Mouse (Mus musculus): ENCODE data around the gene Rnps1. TPM values are rescaled to one million over a fixed set of nuclear protein-coding genes. Genes with fewer than 3 reads are reported as not detected.

The Rnps1 gene
- 81.8 TPM for polyA plus RNA-seq (2014; fragmentation: Illumina TruSeq; extraction: RNeasy Lipid Tissue Mini Kit (QIAGEN cat#74804))

GRCm38 (mm10) chr17:24414230-24414976, at the start of gene Rnps1:
Gene Rnps1, plus strand, starts transcription at chr17:24414565.

GRCm38 (mm10) chr17:24426471-24427169, 12.3 kb downstream of the Rnps1 start, which contains the start of gene Eci1:
Gene Eci1, plus strand, starts transcription at chr17:24426641.

GRCm38 (mm10) chr17:24442632-24443155, 28.3 kb downstream of the Rnps1 start, which contains the start of gene Dnase1l2:
Gene Dnase1l2, minus strand, starts transcription at chr17:24443105.

GRCm38 (mm10) chr17:24469910-24470602, 55.7 kb downstream of the Rnps1 start, which contains the start of the genes E4f1 and Pgp:
Gene E4f1, minus strand, starts transcription at chr17:24470313.
Gene Pgp, plus strand, starts transcription at chr17:24470392.

GRCm38 (mm10) chr17:24473612-24474275, 59.4 kb downstream of the Rnps1 start, which contains the start of gene Bricd5:
Gene Bricd5, plus strand, starts transcription at chr17:24473884.

Other genes with a start within 250 kb of the Rnps1 start
- 42.9 TPM for gene Atp6v0c, start 244.9 kb upstream of the Rnps1 start, polyA plus RNA-seq (2014; fragmentation: Illumina TruSeq; extraction: RNeasy Lipid Tissue Mini Kit (QIAGEN cat#74804))
- 18.2 TPM for gene Tbc1d24, start 209.0 kb upstream of the Rnps1 start, polyA plus RNA-seq (2014; fragmentation: Illumina TruSeq; extraction: RNeasy Lipid Tissue Mini Kit (QIAGEN cat#74804))
- gene Ntn3, start 205.0 kb upstream of the Rnps1 start, polyA plus RNA-seq (2014; fragmentation: Illumina TruSeq; extraction: RNeasy Lipid Tissue Mini Kit (QIAGEN cat#74804)): 0.48 TPM
- gene Tedc2, start 193.7 kb upstream of the Rnps1 start, polyA plus RNA-seq (2014; fragmentation: Illumina TruSeq; extraction: RNeasy Lipid Tissue Mini Kit (QIAGEN cat#74804)): 4.7 TPM
- gene Ccnf, start 163.1 kb upstream of the Rnps1 start, polyA plus RNA-seq (2014; fragmentation: Illumina TruSeq; extraction: RNeasy Lipid Tissue Mini Kit (QIAGEN cat#74804)): 5.2 TPM
- not detected for gene Abca17, start 63.5 kb upstream of the Rnps1 start, polyA plus RNA-seq (2014; fragmentation: Illumina TruSeq; extraction: RNeasy Lipid Tissue Mini Kit (QIAGEN cat#74804))
- gene Abca3, start 62.6 kb upstream of the Rnps1 start, polyA plus RNA-seq (2014; fragmentation: Illumina TruSeq; extraction: RNeasy Lipid Tissue Mini Kit (QIAGEN cat#74804)): 1.7 TPM
- 15.1 TPM for gene Eci1, start 12.1 kb downstream of the Rnps1 start, polyA plus RNA-seq (2014; fragmentation: Illumina TruSeq; extraction: RNeasy Lipid Tissue Mini Kit (QIAGEN cat#74804))
- not detected for gene Dnase1l2, start 28.5 kb downstream of the Rnps1 start, polyA plus RNA-seq (2014; fragmentation: Illumina TruSeq; extraction: RNeasy Lipid Tissue Mini Kit (QIAGEN cat#74804))
- 0.46 TPM for gene E4f1, start 55.7 kb downstream of the Rnps1 start, polyA plus RNA-seq (2014; fragmentation: Illumina TruSeq; extraction: RNeasy Lipid Tissue Mini Kit (QIAGEN cat#74804))
- 29.5 TPM for gene Pgp, start 55.8 kb downstream of the Rnps1 start, polyA plus RNA-seq (2014; fragmentation: Illumina TruSeq; extraction: RNeasy Lipid Tissue Mini Kit (QIAGEN cat#74804))
- gene Bricd5, start 59.3 kb downstream of the Rnps1 start, polyA plus RNA-seq (2014; fragmentation: Illumina TruSeq; extraction: RNeasy Lipid Tissue Mini Kit (QIAGEN cat#74804)): not detected
- gene Mlst8, start 64.5 kb downstream of the Rnps1 start, polyA plus RNA-seq (2014; fragmentation: Illumina TruSeq; extraction: RNeasy Lipid Tissue Mini Kit (QIAGEN cat#74804)): 5.6 TPM
- gene Caskin1, start 74.0 kb downstream of the Rnps1 start, polyA plus RNA-seq (2014; fragmentation: Illumina TruSeq; extraction: RNeasy Lipid Tissue Mini Kit (QIAGEN cat#74804)): 0.80 TPM
- gene Traf7, start 113.4 kb downstream of the Rnps1 start, polyA plus RNA-seq (2014; fragmentation: Illumina TruSeq; extraction: RNeasy Lipid Tissue Mini Kit (QIAGEN cat#74804)): 5.3 TPM
- gene Rab26, start 119.6 kb downstream of the Rnps1 start, polyA plus RNA-seq (2014; fragmentation: Illumina TruSeq; extraction: RNeasy Lipid Tissue Mini Kit (QIAGEN cat#74804)): not detected
- 6.3 TPM for gene Pkd1, start 135.3 kb downstream of the Rnps1 start, polyA plus RNA-seq (2014; fragmentation: Illumina TruSeq; extraction: RNeasy Lipid Tissue Mini Kit (QIAGEN cat#74804))
- 15.9 TPM for gene Tsc2, start 218.1 kb downstream of the Rnps1 start, polyA plus RNA-seq (2014; fragmentation: Illumina TruSeq; extraction: RNeasy Lipid Tissue Mini Kit (QIAGEN cat#74804))
- 0.34 TPM for gene Nthl1, start 218.1 kb downstream of the Rnps1 start, polyA plus RNA-seq (2014; fragmentation: Illumina TruSeq; extraction: RNeasy Lipid Tissue Mini Kit (QIAGEN cat#74804))
- gene Slc9a3r2, start 235.8 kb downstream of the Rnps1 start, polyA plus RNA-seq (2014; fragmentation: Illumina TruSeq; extraction: RNeasy Lipid Tissue Mini Kit (QIAGEN cat#74804)): 11.8 TPM
- gene Npw, start 243.9 kb downstream of the Rnps1 start, polyA plus RNA-seq (2014; fragmentation: Illumina TruSeq; extraction: RNeasy Lipid Tissue Mini Kit (QIAGEN cat#74804)): not detected